Mouse (Mus musculus) lung, postnatal 0 days (tissue): ENCODE results near the gene Dusp1. TPM values are rescaled to one million over a fixed set of nuclear protein-coding genes. Genes with fewer than 3 reads are reported as not detected.

Experiments
- ATAC-seq: fragments of 200-750 bp; cut with Nextera tagmentation; 2 replicates; pipeline ENCODE4 v1.8.0; 2017; ENCODE audit warnings: moderate library complexity
- DNase-seq: peaks from one replicate; pipeline ENCODE4 v3.0.0-alpha.2; 2016; ENCODE audit warnings: low spot score
- H3K27ac ChIP-seq: fragments of 300-500 bp; sonication (generic); 2 replicates; pipeline ENCODE4 v1.5.1; 2014; ENCODE audit warnings: antibody characterized with exemption, mild to moderate bottlenecking, low read length, mixed read lengths
- H3K27me3 ChIP-seq: fragments of 300-500 bp; sonication (generic); replicated peaks from 2 replicates; pipeline ENCODE4 v1.6.1; 2014; ENCODE audit warnings: low read length, mixed read lengths; ENCODE audit not compliant: insufficient read depth
- H3K36me3 ChIP-seq: fragments of 300-500 bp; sonication (generic); 2 replicates; pipeline ENCODE4 v1.6.1; 2014; ENCODE audit warnings: low read length, mixed read lengths; ENCODE audit not compliant: insufficient read depth
- H3K4me1 ChIP-seq: fragments of 300-500 bp; sonication (generic); 2 replicates; pipeline ENCODE4 v1.6.1; 2014; ENCODE audit warnings: antibody characterized with exemption, low read depth, low read length, mixed read lengths; ENCODE audit not compliant: insufficient read depth
- H3K4me2 ChIP-seq: fragments of 300-500 bp; sonication (generic); replicated peaks from 2 replicates; pipeline ENCODE4 v1.6.1; 2014; ENCODE audit warnings: low read depth, mild to moderate bottlenecking, low read length, moderate library complexity, mixed read lengths
- H3K4me3 ChIP-seq: fragments of 300-500 bp; sonication (generic); 2 replicates; pipeline ENCODE4 v1.5.1; 2014; ENCODE audit warnings: low read depth, low read length
- H3K9ac ChIP-seq: fragments of 300-500 bp; sonication (generic); replicated peaks from 2 replicates; pipeline ENCODE4 v1.6.1; 2014; ENCODE audit warnings: low read depth, mild to moderate bottlenecking
- H3K9me3 ChIP-seq: fragments of 300-500 bp; sonication (generic); 2 replicates; pipeline ENCODE4 v1.6.1; 2016; ENCODE audit warnings: low read length, mixed read lengths
- CTCF ChIP-seq: IDR thresholded peaks from 2 replicates; pipeline ENCODE4 v1.5.1; 2016; ENCODE audit warnings: antibody characterized with exemption, mild to moderate bottlenecking
- EP300 ChIP-seq: IDR thresholded peaks from 2 replicates; pipeline ENCODE4 v1.6.1; 2016; ENCODE audit warnings: antibody characterized with exemption, mild to moderate bottlenecking, control low read depth
- WGBS: fragments of 180-500 bp; shearing (Covaris S2); extraction: QIAGEN DNeasy Blood & Tissue Kit; methylation state at CpG from one replicate; pipeline ENCODE4 v1.1.7; 2014; 5-methylcytosine and 5-hydroxymethylcytosine counted together
- polyA plus RNA-seq: library from polyadenylated mRNA; unstranded; fragments of >200 nt; fragmentation: Nextera tagmentation; extraction: Ambion mirVana; gene quantifications from 2 replicates; pipeline ENCODE4 v1.2.1, GENCODE M21; 2015

Dusp1 gene
- polyA plus RNA-seq, 1 experiment from 2014 or later = 79.3 TPM

- no peak overlapping the region for H3K4me3 ChIP-seq
- H3K9me3 ChIP-seq = no peaks in the 10 kb centered on the region
- H3K4me1 ChIP-seq = peaks cover 39% of the 10 kb centered on the region
- H3K9ac ChIP-seq = no peak overlapping the region
- TF ChIP-seq EP300 = no peak
- TF ChIP-seq CTCF = no peak
- WGBS = 92% methylated on average over 5 of the region's 5 CpGs
- H3K36me3 ChIP-seq = no peaks in the 10 kb centered on the region
- DNase-seq (no peak), ATAC-seq (no peak)
- H3K27me3 ChIP-seq = no peaks in the 10 kb centered on the region
- no peak overlapping the region for H3K27ac ChIP-seq
- no peak overlapping the region for H3K4me2 ChIP-seq
Measured at GRCm38 (mm10) chr17:26598845-26599244, 36.9 kb upstream of the Dusp1 start.

DNA sequence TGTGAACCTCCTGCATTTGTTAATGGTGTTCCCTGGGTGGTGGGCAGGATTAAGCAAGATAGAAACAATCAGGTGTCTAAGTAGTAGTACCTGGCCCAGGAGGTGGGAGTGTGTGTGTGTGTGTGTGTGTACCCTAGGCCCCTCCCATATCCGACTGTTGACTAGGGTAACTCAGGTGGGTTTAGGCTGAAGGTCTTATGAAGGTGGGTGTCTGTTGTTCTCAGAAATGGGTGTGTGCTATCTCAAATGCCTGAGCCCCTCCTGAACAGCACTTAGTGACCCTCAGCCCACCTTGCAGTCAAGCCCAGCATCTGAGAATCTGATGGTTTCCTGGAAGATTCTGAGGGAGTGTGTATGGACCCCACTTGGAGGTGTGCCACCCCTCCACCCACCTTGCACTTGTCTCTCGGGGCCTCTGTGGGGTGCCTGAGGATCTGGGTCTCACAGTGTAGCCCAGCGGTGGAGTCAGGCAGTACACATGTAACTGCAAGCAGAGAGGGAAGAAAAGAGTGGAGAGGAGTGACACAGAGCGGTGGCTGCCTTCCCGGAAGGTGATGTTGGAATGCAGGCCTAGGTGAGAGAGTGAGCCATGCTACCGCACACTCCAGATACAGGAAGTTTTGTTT, 35.0 kb upstream of the Dusp1 start:
- Histone ChIP-seq H3K27ac (peak overlapping the region; percentile 88), H3K9ac (no peak overlapping the region), H3K27me3 (no peaks in the 10 kb centered on the region), H3K4me3 (no peak overlapping the region), H3K9me3 (no peaks in the 10 kb centered on the region), H3K36me3 (no peaks in the 10 kb centered on the region), H3K4me1 (peaks cover 49% of the 10 kb centered on the region), H3K4me2 (no peak overlapping the region)
- DNase-seq (peak; percentile 56), ATAC-seq (no peak)
- TF ChIP-seq CTCF (peak; percentile 55), EP300 (no peak)
- WGBS = 65% methylated on average over 6 of the region's 6 CpGs

GRCm38 (mm10) chr17:26596168-26596658, 34.3 kb upstream of the Dusp1 start:
- ATAC-seq (peak; percentile 16), DNase-seq (peak; percentile 78)
- H3K4me2 ChIP-seq = peak overlapping the region; percentile 5; the same call in 1 of the 2 replicates
- no peaks in the 10 kb centered on the region for H3K27me3 ChIP-seq
- peaks cover 45% of the 10 kb centered on the region for H3K4me1 ChIP-seq
- TF ChIP-seq EP300 (no peak), CTCF (no peak)
- no peaks in the 10 kb centered on the region for H3K36me3 ChIP-seq
- H3K4me3 ChIP-seq = no peak overlapping the region
- H3K9me3 ChIP-seq = no peaks in the 10 kb centered on the region
- H3K9ac ChIP-seq = no peak overlapping the region
- H3K27ac ChIP-seq = peak overlapping the region; percentile 88
- WGBS = 43% methylated on average over 7 of the region's 7 CpGs

DNA sequence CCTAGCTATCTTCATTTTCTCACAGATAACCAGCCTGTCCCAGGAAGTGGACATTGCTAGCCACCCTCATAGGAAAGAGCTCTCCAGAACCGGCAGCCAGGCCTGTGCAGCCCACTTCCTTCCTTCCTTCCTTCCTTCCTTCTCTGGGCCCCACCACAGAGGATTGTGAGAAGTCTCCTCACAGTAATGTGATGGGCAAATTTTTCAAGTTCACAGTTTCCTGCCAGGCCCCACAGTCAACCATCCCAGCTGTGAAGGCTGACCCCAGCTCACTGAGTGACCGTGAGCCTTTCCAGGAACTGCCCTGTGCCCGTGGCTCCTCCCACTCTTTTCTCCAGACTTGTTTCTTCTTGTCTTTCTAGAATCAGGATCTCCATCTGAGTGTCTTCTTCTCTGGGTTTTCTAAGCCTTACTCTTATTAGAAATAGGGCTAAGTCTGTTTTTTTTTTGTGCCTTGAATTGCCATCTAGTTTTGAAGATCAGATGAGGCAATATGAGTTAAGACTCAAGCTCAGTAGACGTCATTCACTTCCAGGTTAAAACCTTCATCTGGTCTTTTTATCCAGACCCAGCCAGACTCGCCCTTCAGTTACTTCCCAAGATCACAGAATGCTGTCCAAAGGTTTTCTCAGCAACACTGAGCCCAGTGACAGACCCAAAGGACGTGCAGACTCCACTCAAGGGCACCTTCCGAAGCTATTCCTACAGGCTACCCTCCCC, 33.7 kb upstream of the Dusp1 start:
- Histone ChIP-seq H3K27me3 (no peaks in the 10 kb centered on the region), H3K4me2 (peak overlapping the region; percentile 5; the same call in 1 of the 2 replicates), H3K36me3 (no peaks in the 10 kb centered on the region), H3K9ac (no peak overlapping the region), H3K27ac (peak overlapping the region; percentile 88), H3K4me3 (no peak overlapping the region), H3K9me3 (no peaks in the 10 kb centered on the region), H3K4me1 (peaks cover 39% of the 10 kb centered on the region)
- WGBS = 32% methylated on average over 7 of the region's 7 CpGs
- DNase-seq (peak; percentile 82), ATAC-seq (peak; percentile 61)
- TF ChIP-seq EP300 = peak; percentile 77
- no peak for TF ChIP-seq CTCF

DNA sequence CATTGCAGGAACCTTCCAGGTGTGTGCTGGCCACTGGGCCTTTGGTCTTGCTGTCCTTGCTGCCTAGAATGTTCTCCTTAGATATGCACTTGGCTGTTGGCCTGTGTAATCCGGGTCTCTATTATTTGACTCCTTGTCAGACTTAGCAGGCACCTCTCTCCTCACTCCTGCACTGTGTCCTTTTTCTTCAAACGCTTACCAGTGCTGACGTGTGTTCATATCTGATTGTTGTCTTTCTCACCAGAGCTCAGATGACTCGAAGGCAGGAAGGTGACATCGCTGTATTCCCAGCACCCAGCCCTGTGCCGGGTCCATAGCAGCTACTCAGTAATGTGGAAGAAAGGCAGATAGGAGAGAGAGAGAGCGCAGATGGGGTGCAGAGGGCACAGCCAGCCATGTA, 33.0 kb upstream of the Dusp1 start:
- Histone ChIP-seq H3K4me2 (no peak overlapping the region), H3K4me1 (peaks cover 39% of the 10 kb centered on the region), H3K4me3 (no peak overlapping the region), H3K36me3 (no peaks in the 10 kb centered on the region), H3K9ac (no peak overlapping the region), H3K27ac (peak overlapping the region; percentile 88), H3K27me3 (no peaks in the 10 kb centered on the region), H3K9me3 (no peaks in the 10 kb centered on the region)
- ATAC-seq (peak; percentile 21), DNase-seq (no peak)
- WGBS = 56% methylated on average over 7 of the region's 7 CpGs
- TF ChIP-seq CTCF (no peak), EP300 (no peak)

- ATAC-seq = no peak
- WGBS = 83% methylated on average over 7 of the region's 7 CpGs
Measured at GRCm38 (mm10) chr17:26594171-26594570, 32.2 kb upstream of the Dusp1 start.

More at GRCm38 (mm10) chr17:26594171-26594570, 32.2 kb upstream of the Dusp1 start:
- TF ChIP-seq CTCF (no peak), EP300 (no peak)
- Histone ChIP-seq H3K4me2 (no peak overlapping the region), H3K4me3 (no peak overlapping the region), H3K4me1 (peaks cover 39% of the 10 kb centered on the region), H3K9ac (no peak overlapping the region), H3K36me3 (no peaks in the 10 kb centered on the region), H3K9me3 (no peaks in the 10 kb centered on the region), H3K27me3 (no peaks in the 10 kb centered on the region), H3K27ac (no peak overlapping the region; the same call in 1 of the 2 replicates)
- DNase-seq = no peak
